Mouse (Mus musculus) midbrain, embryonic 16.5 days (tissue): ENCODE results near the gene Pcdh11x. TPM values are rescaled to one million over a fixed set of nuclear protein-coding genes. Genes with fewer than 3 reads are reported as not detected.
"Not testable (repeated sequence)": the region's sequence is repeated elsewhere in the genome, so short reads cannot be mapped to it uniquely, and the experiment has no call there.

ENCODE experiments used
- ATAC-seq: fragments of 200-750 bp; cut with Nextera tagmentation; 2 replicates; pipeline ENCODE4 v1.8.0; 2017; ENCODE audit warnings: moderate TSS enrichment
- H3K27ac ChIP-seq: fragments of 300-500 bp; sonication (generic); 2 replicates; pipeline ENCODE4 v1.5.1; 2014; ENCODE audit warnings: mild to moderate bottlenecking, low read length, mixed read lengths
- H3K27me3 ChIP-seq: fragments of 300-500 bp; sonication (generic); 2 replicates; pipeline ENCODE4 v1.6.1; 2014; ENCODE audit warnings: low read depth, low read length, mixed read lengths; ENCODE audit not compliant: control insufficient read depth, insufficient read depth
- H3K36me3 ChIP-seq: fragments of 300-500 bp; sonication (generic); 2 replicates; pipeline ENCODE4 v1.6.1; 2014; ENCODE audit warnings: mild to moderate bottlenecking, low read length, moderate library complexity, mixed read lengths; ENCODE audit not compliant: control insufficient read depth, insufficient read depth
- H3K4me1 ChIP-seq: fragments of 300-500 bp; sonication (generic); 2 replicates; pipeline ENCODE4 v1.6.1; 2014; ENCODE audit warnings: mild to moderate bottlenecking, low read length, mixed read lengths; ENCODE audit not compliant: control insufficient read depth, insufficient read depth
- H3K4me2 ChIP-seq: fragments of 300-500 bp; sonication (generic); 2 replicates; pipeline ENCODE4 v1.6.1; 2014; ENCODE audit warnings: mild to moderate bottlenecking, low read length, mixed read lengths
- H3K4me3 ChIP-seq: fragments of 300-500 bp; sonication (generic); 2 replicates; pipeline ENCODE4 v1.5.1; 2014; ENCODE audit warnings: low read depth, mild to moderate bottlenecking, low read length, moderate library complexity, mixed read lengths
- H3K9ac ChIP-seq: fragments of 300-500 bp; sonication (generic); 2 replicates; pipeline ENCODE4 v1.6.1; 2014; ENCODE audit warnings: low read depth, low read length, mixed read lengths
- H3K9me3 ChIP-seq: fragments of 300-500 bp; sonication (generic); replicated peaks from 2 replicates; pipeline ENCODE4 v1.6.1; 2014; ENCODE audit warnings: mild to moderate bottlenecking, low read length, mixed read lengths; ENCODE audit not compliant: control insufficient read depth, poor library complexity, severe bottlenecking
- WGBS: fragments of 180-500 bp; shearing (Covaris S2); extraction: QIAGEN DNeasy Blood & Tissue Kit; methylation state at CpG from one replicate; pipeline ENCODE4 v1.1.7; 2014; 5-methylcytosine and 5-hydroxymethylcytosine counted together
- polyA plus RNA-seq: library from polyadenylated mRNA; unstranded; fragments of >200 nt; fragmentation: Nextera tagmentation; extraction: Ambion mirVana; gene quantifications from 2 replicates; pipeline ENCODE4 v1.2.1, GENCODE M21; 2015

Gene Pcdh11x
- polyA plus RNA-seq, 1 experiment from 2014 or later, result 46.1 TPM

DNA sequence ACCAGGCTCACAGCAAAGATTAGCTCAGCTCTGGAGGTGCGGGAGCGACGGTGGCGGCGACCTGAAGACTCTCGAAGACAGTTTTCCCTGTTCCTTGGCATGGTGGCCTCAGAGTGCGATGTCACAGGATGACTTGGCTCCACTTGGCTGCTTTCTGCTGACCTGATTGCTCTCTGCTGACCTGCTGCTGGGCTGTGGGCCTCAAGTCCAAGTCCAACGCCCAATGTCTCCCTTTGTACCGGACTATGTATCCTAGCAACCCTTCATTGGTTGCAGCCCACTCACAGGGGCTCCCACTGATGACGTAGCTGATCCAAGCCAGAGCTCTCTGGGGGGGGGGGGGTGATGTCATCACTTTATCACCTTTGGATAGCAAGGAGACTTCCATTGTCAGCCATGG is 22.9 kb downstream of the Pcdh11x start, which contains the start of gene H2afb3:
H2afb3 (minus strand) TSS at position 101 of the 400 bp plus-strand sequence.
- not testable (repeated sequence) for H3K4me2 ChIP-seq, H3K4me1 ChIP-seq, H3K9me3 ChIP-seq, H3K36me3 ChIP-seq, H3K27ac ChIP-seq, ATAC-seq, H3K4me3 ChIP-seq, H3K27me3 ChIP-seq, H3K9ac ChIP-seq
- 92% methylated on average over 8 of the region's 10 CpGs for WGBS

DNA sequence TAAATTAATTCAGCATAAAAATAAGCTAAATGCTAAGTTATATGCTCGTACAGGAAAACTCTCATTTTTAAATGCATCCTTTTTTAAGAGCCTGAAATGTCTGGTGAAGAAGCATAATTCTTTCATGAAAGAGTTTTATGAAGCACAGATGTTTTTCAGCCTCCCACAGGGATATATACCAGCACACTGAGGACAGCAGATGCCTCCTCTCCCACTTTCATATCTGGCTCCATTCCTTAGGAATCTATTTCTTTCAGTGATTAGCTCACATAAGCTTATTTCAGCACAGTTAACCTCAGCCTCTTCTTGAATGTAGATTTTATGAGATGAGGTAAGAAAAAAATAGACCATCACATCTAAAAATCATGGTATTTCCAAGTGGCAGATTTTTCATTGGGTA is 176.2 kb downstream of the Pcdh11x start:
- Histone ChIP-seq H3K4me1 (no peaks in the 10 kb centered on the region), H3K27me3 (no peaks in the 10 kb centered on the region), H3K9me3 (no peaks in the 10 kb centered on the region), H3K4me2 (no peak overlapping the region), H3K27ac (no peak overlapping the region), H3K36me3 (no peaks in the 10 kb centered on the region), H3K9ac (no peak overlapping the region), H3K4me3 (no peak overlapping the region)
- ATAC-seq, result no peak
- WGBS, result 76% methylated on average over 1 of the region's 1 CpGs

DNA sequence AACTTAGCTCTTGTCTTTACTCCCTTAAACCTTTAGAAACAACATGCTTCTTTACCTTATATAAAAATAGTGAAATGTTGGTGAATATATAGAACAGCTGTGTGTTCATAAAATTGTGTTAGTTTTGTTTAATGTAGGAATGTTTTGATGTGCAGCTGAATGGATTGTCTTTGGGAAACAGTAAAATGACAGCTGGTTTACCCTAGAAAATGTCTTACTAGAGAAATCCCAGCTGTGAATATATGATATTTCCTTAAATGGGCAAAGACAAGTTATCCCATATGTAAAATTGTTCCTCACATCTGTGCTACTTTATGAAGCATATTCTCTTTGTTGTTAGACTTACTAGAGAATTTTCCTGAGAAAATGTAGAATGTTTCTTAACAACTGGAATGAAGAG is 196.4 kb downstream of the Pcdh11x start:
- Histone ChIP-seq H3K36me3 (no peaks in the 10 kb centered on the region), H3K4me3 (no peak overlapping the region), H3K4me2 (no peak overlapping the region), H3K27ac (no peak overlapping the region), H3K27me3 (no peaks in the 10 kb centered on the region), H3K9me3 (no peaks in the 10 kb centered on the region), H3K4me1 (no peaks in the 10 kb centered on the region), H3K9ac (no peak overlapping the region)
- ATAC-seq, result no peak

DNA sequence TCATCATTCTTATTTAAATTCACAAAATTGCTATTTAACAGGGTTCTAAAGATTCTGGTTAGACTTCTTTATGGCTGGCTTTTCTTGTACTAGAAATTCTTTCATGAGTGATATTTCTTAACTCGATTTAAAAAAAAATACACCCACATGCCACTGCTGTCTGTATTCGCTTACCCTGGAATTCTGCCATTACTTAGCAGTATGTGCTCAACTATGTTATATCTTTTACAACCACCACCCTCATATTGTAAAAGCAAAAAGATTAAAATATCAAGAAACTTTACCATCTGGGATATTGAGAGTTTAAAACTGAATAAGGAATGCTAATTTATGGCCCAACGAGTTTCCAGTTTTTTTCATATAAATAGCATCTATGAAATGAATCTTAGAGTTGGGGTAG is 234.9 kb downstream of the Pcdh11x start:
- ATAC-seq, result no peak

DNA sequence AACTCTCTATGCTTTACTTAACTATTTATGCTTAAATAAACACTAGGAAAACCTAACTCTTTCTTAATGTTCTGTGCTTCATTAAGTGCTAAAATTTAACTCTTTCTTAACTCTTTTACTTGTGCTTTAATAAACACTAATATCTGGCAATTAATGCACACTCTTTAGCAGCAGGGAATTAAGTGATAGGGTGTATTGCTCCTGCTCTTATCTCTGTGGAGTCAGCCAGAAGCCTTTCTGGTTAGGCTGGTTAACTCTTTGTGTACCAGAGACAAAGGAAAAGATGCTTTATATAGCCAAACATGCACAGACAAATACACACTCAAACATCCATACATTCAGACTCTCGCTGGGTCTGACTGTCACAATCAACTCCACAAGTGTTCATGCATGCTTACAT is 309.2 kb downstream of the Pcdh11x start:
- Histone ChIP-seq H3K4me2 (no peak overlapping the region), H3K4me1 (no peaks in the 10 kb centered on the region)

More for the DNA sequence above, 234.9 kb downstream of the Pcdh11x start:
- no peaks in the 10 kb centered on the region for H3K4me1 ChIP-seq
- H3K9me3 ChIP-seq, result no peaks in the 10 kb centered on the region
- H3K9ac ChIP-seq, result no peak overlapping the region
- no peaks in the 10 kb centered on the region for H3K36me3 ChIP-seq
- no peaks in the 10 kb centered on the region for H3K27me3 ChIP-seq
- H3K4me2 ChIP-seq, result no peak overlapping the region
- WGBS, result 85% methylated on average over 3 of the region's 3 CpGs
- no peak overlapping the region for H3K4me3 ChIP-seq
- no peak overlapping the region for H3K27ac ChIP-seq

DNA sequence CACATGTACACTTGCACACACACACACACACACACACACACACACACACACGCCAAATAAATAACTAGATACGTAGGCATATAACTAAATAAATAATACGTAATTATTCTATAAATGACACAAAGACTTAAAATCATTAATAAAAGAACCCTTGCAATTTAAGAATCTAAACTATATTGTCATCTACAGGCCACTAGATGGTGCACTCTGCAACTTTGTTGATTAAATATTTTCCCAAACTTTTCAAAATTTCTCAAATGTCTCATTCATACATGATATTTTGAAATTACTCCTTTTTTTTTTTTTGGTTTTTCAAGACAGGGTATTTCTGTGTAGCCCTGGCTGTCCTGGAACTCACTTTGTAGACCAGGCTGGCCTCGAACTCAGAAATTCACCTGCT is 328.4 kb downstream of the Pcdh11x start:
- ATAC-seq, result no peak

More for the DNA sequence above, 309.2 kb downstream of the Pcdh11x start:
- no peak overlapping the region for H3K27ac ChIP-seq
- no peaks in the 10 kb centered on the region for H3K27me3 ChIP-seq
- H3K9ac ChIP-seq, result no peak overlapping the region
- 90% methylated on average over 1 of the region's 1 CpGs for WGBS
- H3K9me3 ChIP-seq, result no peaks in the 10 kb centered on the region
- H3K36me3 ChIP-seq, result no peaks in the 10 kb centered on the region
- H3K4me3 ChIP-seq, result no peak overlapping the region
- no peak for ATAC-seq

DNA sequence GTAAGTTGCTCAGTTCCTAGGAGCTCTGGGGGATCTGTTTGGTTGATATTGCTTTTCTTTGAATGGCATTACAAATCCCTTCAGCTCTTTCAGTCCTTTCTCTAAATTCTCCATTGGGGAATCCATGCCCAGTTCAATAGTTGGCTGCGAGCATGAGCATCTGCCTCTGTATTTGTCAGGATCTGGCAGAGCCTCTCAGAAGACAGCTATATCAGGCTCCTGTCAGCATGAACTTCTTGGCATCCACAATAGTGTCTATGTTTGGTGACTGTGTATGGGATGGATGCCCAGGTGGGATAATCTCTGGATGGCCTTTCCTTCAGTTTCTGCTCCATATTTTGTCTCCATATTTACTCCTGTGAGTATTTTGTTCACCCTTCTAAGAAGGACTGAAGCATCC is 380.2 kb downstream of the Pcdh11x start:
- ATAC-seq, H3K4me2 ChIP-seq, H3K4me3 ChIP-seq, H3K9ac ChIP-seq, H3K9me3 ChIP-seq, H3K4me1 ChIP-seq, H3K27me3 ChIP-seq, H3K36me3 ChIP-seq, H3K27ac ChIP-seq: not testable (repeated sequence)
- 83% methylated on average over 1 of the region's 1 CpGs for WGBS

More for the DNA sequence above, 328.4 kb downstream of the Pcdh11x start:
- H3K4me1 ChIP-seq, result no peaks in the 10 kb centered on the region
- 62% methylated on average over 4 of the region's 4 CpGs for WGBS
- H3K27me3 ChIP-seq, result no peaks in the 10 kb centered on the region
- H3K4me2 ChIP-seq, result no peak overlapping the region
- H3K4me3 ChIP-seq, result no peak overlapping the region
- no peaks in the 10 kb centered on the region for H3K9me3 ChIP-seq
- H3K27ac ChIP-seq, result no peak overlapping the region
- no peak overlapping the region for H3K9ac ChIP-seq
- H3K36me3 ChIP-seq, result no peaks in the 10 kb centered on the region

DNA sequence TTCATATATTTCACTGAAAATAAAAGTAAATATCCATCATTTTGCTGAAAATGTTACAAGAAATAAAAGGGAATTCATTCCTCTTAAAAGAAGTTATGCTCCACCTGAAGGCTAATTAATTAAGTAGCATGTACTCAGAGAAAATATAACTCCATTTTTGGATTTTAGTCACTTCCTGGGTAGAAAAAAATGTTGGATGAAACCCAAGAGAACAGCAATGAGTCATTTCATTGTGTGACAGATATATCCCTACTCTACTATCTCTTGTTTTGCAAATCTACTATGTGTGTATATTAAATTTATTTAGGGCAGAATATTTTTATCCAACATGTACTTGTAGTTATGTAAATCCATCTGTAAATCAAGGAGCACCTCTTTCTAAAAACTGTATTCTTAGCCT is 444.1 kb downstream of the Pcdh11x start:
- Histone ChIP-seq H3K9me3 (no peaks in the 10 kb centered on the region), H3K4me1 (no peaks in the 10 kb centered on the region), H3K9ac (no peak overlapping the region), H3K27me3 (no peaks in the 10 kb centered on the region), H3K36me3 (no peaks in the 10 kb centered on the region), H3K4me3 (no peak overlapping the region), H3K4me2 (no peak overlapping the region), H3K27ac (no peak overlapping the region)
- ATAC-seq, result no peak

DNA sequence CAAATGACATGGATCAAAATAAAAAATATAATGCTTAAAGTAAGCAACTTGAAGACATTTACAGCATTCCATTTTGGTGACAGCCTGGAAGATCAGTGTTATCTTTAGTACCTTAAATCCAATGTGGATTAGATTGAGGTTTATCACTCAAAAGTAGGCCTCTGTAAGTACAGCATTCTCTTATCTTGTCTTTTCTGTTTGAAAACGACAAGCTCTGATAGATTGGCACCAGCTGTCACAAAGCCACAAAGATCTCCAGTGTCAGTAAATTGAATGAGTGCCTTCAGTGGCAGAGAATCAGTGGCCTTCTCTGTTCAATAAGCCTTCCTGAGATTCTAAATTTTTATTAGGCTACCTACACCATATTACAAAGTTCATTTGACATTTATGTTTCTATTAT is 445.7 kb downstream of the Pcdh11x start:
- no peak overlapping the region for H3K9ac ChIP-seq
- H3K4me1 ChIP-seq, result no peaks in the 10 kb centered on the region
- H3K36me3 ChIP-seq, result no peaks in the 10 kb centered on the region
- no peaks in the 10 kb centered on the region for H3K27me3 ChIP-seq
- no peak overlapping the region for H3K27ac ChIP-seq
- no peak overlapping the region for H3K4me2 ChIP-seq
- WGBS, result 58% methylated on average over 1 of the region's 1 CpGs
- H3K4me3 ChIP-seq, result no peak overlapping the region
- ATAC-seq, result no peak
- no peaks in the 10 kb centered on the region for H3K9me3 ChIP-seq

DNA sequence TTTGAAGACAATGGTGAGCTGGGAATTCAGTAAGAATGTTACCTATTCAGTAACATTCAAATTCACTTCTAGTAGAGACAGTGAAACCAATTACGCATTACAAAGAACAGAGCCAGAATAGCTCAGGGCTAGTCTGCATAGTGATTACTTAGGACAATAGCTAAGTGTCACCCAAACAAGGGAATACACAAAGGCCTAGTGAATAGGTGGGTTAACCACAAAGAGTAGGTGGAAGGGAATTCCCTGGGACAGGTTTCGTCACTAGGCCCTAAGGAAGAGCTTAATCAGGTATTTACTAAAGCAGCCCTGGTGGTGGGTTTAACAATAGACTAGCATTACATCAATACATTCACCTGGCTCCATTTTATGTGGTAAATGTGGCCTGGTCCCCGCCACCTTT is 654.5 kb downstream of the Pcdh11x start:
- no peaks in the 10 kb centered on the region for H3K4me1 ChIP-seq

More for the DNA sequence above, 654.5 kb downstream of the Pcdh11x start:
- Histone ChIP-seq H3K36me3 (no peaks in the 10 kb centered on the region), H3K27me3 (no peaks in the 10 kb centered on the region), H3K4me3 (no peak overlapping the region), H3K9ac (no peak overlapping the region), H3K9me3 (no peaks in the 10 kb centered on the region), H3K4me2 (no peak overlapping the region), H3K27ac (no peak overlapping the region)
- no peak for ATAC-seq
- WGBS, result 73% methylated on average over 3 of the region's 3 CpGs
